Mouse (Mus musculus) megakaryocyte progenitor cell, adult 5-6 weeks (primary cell): ENCODE data around the gene Leng8. TPM values are rescaled to one million over a fixed set of nuclear protein-coding genes. Genes with fewer than 3 reads are reported as not detected.

Source experiments
- ATAC-seq: replicated peaks from 2 replicates; pipeline ENCODE4 v1.8.0; 2016; ENCODE audit warnings: mild to moderate bottlenecking, moderate TSS enrichment, inconsistent platforms; ENCODE audit not compliant: poor library complexity
- total RNA-seq, 2 experiments: library from RNA; stranded (forward) in 1 of 2; stranded (reverse) in 1 of 2; fragments of 157-497, 149-512 nt in 1 of 2; fragments of 200-1000 nt in 1 of 2; gene quantifications; 2 replicates each; pipeline versions ENCODE4 v1.2.3 to v1.2.4; 2015 to 2017

The Leng8 gene
- total RNA-seq (2015): 23.2 and 36.4 TPM in 2 replicates
- 19.5 and 24.1 TPM in 2 replicates for total RNA-seq (2017)

- ATAC-seq: peak; percentile 95
These were observed at the start of gene Leng8 for GRCm38 (mm10) chr7:4136771-4137531. TSS of gene Leng8 (plus strand) at chr7:4137039.

- ATAC-seq: peak; percentile 43
These were observed 49.5 kb upstream of the Leng8 start for GRCm38 (mm10) chr7:4087238-4087895.

- ATAC-seq: no peak
These were observed 48.9 kb upstream of the Leng8 start for GRCm38 (mm10) chr7:4087896-4088480.

GRCm38 (mm10) chr7:4088679-4089078 lies 48.2 kb upstream of the Leng8 start:
- ATAC-seq: peak; percentile 51

GRCm38 (mm10) chr7:4091170-4091569 lies 45.7 kb upstream of the Leng8 start:
- ATAC-seq: peak; percentile 49

- ATAC-seq: no peak
These were observed 38.5 kb upstream of the Leng8 start for GRCm38 (mm10) chr7:4098301-4098700.

- peak; percentile 84 for ATAC-seq
These were observed 38.0 kb upstream of the Leng8 start for GRCm38 (mm10) chr7:4098832-4099231.

DNA sequence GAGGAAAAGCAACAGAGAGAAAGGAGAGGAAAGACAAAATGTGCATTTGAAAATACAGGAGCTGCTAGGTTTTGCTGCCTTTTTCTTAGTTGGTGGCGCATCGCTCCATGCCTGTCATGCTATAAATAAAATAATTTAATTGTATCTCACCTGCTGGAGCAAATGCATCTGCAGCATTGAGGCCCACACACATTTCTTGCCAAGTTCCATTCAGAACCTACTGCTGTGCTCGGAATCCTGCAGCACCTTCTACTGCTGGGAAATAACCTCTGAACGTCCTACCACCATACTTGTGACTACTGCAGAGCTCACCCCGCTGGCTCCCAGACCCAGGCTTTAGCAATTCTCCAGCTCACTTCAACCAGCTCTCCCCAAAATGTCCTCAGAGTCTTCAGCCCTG lies 35.7 kb upstream of the Leng8 start:
- no peak for ATAC-seq

DNA sequence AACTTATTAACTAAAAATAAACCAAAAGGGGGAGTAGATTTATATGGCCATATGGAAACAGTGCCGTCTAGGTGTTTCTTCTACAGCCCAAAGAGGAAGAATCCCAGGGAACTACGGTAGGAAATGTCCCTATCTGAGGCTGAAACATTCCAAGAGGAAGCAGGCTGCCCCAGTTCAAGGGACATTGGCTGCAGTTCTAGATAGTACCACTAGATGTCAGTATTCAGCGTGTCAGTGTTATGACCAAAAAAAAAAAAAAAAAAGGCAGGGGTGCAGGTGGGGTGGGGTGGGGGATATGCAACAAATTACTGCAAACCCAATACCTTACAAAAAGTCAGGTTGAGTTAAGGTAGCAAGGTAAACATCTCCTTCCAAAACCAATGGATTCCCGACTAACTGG lies 33.4 kb upstream of the Leng8 start:
- ATAC-seq: peak; percentile 82

DNA sequence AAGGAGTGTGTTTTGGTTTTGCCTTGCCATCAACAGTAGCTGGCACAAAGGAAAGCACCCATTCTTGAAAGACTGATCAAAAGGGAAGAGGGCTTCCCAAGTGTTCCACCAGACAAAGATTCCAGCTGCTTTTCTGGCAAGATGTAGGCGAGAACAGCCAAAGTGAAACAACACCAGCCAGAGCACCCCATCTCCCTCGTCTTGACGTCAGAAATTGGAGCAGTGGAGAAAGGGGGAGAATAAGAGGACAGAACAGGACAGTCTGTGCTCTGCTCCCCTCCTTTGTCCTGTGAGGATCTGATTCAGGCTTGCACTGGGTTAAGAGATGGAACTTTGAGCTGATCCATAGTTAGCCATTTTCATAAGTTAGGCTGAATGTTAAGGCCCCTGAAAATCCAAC lies 25.1 kb upstream of the Leng8 start:
- no peak for ATAC-seq

GRCm38 (mm10) chr7:4117050-4117814 lies 19.6 kb upstream of the Leng8 start:
- ATAC-seq: no peak

DNA sequence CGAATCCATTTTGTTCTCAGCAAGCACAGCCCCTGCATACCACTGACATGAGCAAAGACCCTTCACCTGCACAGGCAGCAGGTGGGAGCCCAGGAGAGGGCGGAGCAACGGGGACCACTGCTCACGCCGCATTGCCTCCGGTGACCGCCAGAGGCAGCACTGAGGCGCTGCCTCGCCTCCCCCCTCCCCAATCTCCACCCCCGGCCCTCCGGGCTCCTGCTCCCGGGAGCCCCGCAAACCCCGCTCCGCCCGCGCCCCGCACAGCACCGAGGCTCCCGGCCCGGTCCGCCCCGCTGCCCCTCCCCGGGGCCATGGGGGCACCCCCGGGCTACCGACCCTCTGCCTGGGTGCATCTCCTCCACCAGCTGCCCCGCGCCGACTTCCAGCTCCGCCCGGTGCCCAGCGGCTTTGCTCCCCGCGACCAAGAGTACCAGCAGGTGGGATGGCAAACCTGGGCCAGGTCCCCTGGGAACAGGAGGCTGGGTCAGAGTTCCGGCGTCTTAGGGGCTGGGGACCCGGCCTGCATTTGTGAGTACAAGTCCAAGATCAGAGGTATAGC lies 17.4 kb upstream of the Leng8 start, which contains the start of gene Ttyh1:
Ttyh1 (plus strand) TSS at position 65 of the 559 bp plus-strand sequence.
- ATAC-seq: peak; percentile 72

DNA sequence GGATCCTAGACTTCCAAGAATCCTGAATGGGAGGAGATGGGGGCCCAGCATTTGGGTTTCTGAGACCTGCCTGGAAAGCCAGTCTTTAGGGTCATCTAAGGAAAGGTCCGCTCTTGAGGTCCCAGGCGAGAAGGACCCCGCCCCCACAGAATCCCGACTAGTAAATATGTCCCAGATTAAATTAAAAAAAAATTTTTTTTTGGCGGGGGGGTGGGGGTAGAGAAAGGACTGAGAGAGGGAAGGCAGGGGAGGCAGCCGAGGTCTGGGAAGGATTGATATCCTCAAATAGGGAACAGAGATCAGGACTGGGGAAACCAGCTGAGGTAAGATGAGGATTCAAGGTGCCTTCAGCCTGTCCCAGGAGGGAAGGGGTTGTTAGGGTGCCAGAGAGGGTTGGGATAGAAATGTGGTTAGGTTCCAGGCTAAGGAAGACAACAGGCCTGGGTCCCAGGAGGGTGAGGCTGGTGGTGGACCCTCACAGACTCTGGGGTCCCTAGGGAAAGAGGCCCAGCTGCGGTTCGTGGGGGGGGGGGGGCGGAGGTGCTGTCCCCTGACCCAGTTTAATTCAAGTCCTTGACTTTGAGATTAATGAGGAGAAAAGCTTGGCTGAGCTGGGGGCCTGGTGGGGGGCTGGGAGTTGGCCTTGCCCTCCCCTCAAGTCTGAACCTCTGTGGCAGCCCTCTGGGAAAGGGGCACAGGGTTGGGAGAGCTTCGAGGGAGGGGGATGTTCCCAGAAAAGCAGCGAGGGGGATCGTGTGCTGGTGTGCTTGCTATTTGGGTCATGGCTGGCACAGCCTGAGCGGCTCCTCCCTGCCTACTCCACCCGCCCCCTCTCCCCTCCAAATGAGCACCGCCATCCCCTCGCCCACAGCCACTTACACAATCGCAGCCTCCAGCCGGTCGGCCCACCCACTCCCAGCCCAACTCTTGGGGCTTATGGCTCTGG lies 16.6 kb upstream of the Leng8 start:
- ATAC-seq: no peak

- ATAC-seq: no peak
These were observed 14.6 kb upstream of the Leng8 start for GRCm38 (mm10) chr7:4122076-4122768.

- ATAC-seq: no peak
These were observed 14.1 kb upstream of the Leng8 start for GRCm38 (mm10) chr7:4122783-4123182.

DNA sequence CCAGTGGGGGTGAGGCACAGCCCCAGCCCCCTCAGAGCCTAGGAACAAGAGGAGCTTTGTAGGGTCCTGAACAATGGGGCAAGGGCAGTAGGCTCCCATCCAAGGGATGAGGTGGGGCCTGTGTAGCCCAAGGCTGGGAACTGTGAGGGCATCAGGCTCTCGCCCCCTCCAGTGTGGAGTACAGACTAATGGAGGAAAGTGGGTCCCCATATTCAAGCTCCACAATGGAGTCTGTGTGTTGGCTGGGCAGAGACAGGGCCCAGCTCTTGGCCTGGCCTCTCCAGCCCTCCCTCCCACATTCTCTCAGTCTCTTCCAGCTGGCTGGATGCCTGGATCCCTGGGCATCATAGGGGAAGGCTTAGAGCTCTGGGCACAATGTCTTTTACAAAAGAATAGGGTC lies 13.1 kb upstream of the Leng8 start:
- no peak for ATAC-seq

DNA sequence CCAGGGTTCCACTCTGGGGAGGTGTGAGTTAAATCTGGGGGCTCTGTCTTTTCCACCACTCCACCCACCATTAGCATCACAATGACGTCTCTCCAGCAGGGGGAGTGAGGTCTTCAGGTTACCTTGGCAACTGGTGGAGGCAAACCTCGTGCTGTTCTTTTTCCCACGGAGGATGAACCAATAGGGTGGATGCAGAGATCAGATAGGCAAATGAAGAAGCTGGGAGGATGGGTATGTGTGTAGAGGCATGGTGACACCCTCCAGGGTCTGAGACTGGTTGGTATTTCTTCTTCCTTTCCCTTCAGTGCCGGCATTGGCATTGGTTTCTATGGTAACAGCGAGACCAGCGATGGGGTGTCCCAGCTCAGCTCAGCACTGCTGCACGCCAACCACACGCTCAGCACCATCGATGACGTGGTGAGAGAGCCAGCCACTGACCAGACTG lies 12.5 kb upstream of the Leng8 start:
- peak; percentile 77 for ATAC-seq

DNA sequence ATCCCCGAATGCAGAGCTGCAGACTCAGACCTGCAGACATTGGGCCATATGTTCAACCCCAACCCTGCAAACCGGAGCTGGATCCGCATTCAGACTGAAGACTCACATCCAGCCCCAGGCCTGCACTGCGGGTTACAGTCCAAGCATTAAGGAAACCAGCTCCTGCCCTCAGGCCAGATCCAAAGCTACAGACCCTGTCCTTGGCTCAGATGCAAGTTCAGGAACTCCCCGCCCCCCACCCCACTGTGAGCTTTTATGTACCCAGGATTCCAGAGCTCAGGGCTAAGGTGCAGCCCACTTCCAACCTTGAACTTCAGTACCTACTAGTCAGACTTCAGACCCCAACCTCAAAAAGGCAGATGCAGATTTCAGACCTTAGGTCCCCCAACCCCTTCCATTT lies 12.0 kb upstream of the Leng8 start:
- ATAC-seq: no peak

GRCm38 (mm10) chr7:4125306-4125705 lies 11.5 kb upstream of the Leng8 start:
- ATAC-seq: 0 out of 2 replicates have a peak, but pooled peaks have one; percentile 21
